Mouse (Mus musculus): Measurements from ENCODE around the gene Stk25. TPM values are rescaled to one million over a fixed set of nuclear protein-coding genes. Genes with fewer than 3 reads are reported as not detected.

Gene Stk25
- total and polyA plus RNA-seq, 2 experiments from 2014 or later = 107 to 134 TPM

- no peak overlapping the region for H3K27ac ChIP-seq (ENCODE audit: low read depth)
- H3K9ac ChIP-seq (replicated peaks; ENCODE audit: low read depth, low read length) = no peak overlapping the region
- no peak overlapping the region for H3K4me2 ChIP-seq (ENCODE audit: low read depth, low read length)
- TF ChIP-seq EP300 (IDR thresholded peaks at IDR 0.05; ENCODE audit: low read depth) = no peak
- no peak for TF ChIP-seq CTCF (IDR thresholded peaks at IDR 0.05; ENCODE audit: low read depth)
- DNase-seq (ENCODE audit: low spot score) (no peak), ATAC-seq (ENCODE audit: insufficient read depth, low read depth) (no peak)
- H3K27me3 ChIP-seq (ENCODE audit: control insufficient read depth, insufficient read depth, low read length) = no peaks in the 10 kb centered on the region
- H3K9me3 ChIP-seq (replicated peaks; ENCODE audit: control insufficient read depth, low read length) = no peaks in the 10 kb centered on the region
- no peak overlapping the region for H3K4me3 ChIP-seq (ENCODE audit: low read depth, low read length)
- WGBS = 94% methylated on average over 8 of the region's 8 CpGs
- 0 out of 2 replicates have a peak, but pooled peaks cover 11% of the 10 kb centered on the region for H3K36me3 ChIP-seq (replicated peaks; ENCODE audit: control insufficient read depth, insufficient read depth, low read length)
- H3K4me1 ChIP-seq (ENCODE audit: control insufficient read depth, insufficient read depth) = 0 out of 2 replicates have a peak, but pooled peaks cover 6% of the 10 kb centered on the region
Measured at GRCm38 (mm10) chr1:93691106-93691505, 32.6 kb upstream of the Stk25 start.

GRCm38 (mm10) chr1:93689901-93690496 lies 31.5 kb upstream of the Stk25 start:
- H3K4me1 ChIP-seq (ENCODE audit: control insufficient read depth, insufficient read depth) = peaks cover 8% of the 10 kb centered on the region; the same call in 1 of the 2 replicates
- WGBS = 79% methylated on average over 7 of the region's 7 CpGs
- no peak for ATAC-seq (ENCODE audit: insufficient read depth, low read depth)
- H3K9ac ChIP-seq (replicated peaks; ENCODE audit: low read depth, low read length) = no peak overlapping the region
- no peaks in the 10 kb centered on the region for H3K27me3 ChIP-seq (ENCODE audit: control insufficient read depth, insufficient read depth, low read length)
- no peak overlapping the region for H3K27ac ChIP-seq (ENCODE audit: low read depth)
- H3K4me3 ChIP-seq (ENCODE audit: low read depth, low read length) = no peak overlapping the region
- no peaks in the 10 kb centered on the region for H3K9me3 ChIP-seq (replicated peaks; ENCODE audit: control insufficient read depth, low read length)
- H3K4me2 ChIP-seq (ENCODE audit: low read depth, low read length) = no peak overlapping the region
- DNase-seq (ENCODE audit: low spot score) = no peak
- 0 out of 2 replicates have a peak, but pooled peaks cover 11% of the 10 kb centered on the region for H3K36me3 ChIP-seq (replicated peaks; ENCODE audit: control insufficient read depth, insufficient read depth, low read length)
- TF ChIP-seq EP300 (IDR thresholded peaks at IDR 0.05; ENCODE audit: low read depth) = no peak
- TF ChIP-seq CTCF (IDR thresholded peaks at IDR 0.05; ENCODE audit: low read depth) = no peak

- Histone ChIP-seq H3K9me3 (replicated peaks; ENCODE audit: control insufficient read depth, low read length) (no peaks in the 10 kb centered on the region), H3K27me3 (ENCODE audit: control insufficient read depth, insufficient read depth, low read length) (no peaks in the 10 kb centered on the region), H3K4me1 (ENCODE audit: control insufficient read depth, insufficient read depth) (peaks cover 12% of the 10 kb centered on the region; the same call in 1 of the 2 replicates), H3K4me2 (ENCODE audit: low read depth, low read length) (no peak overlapping the region), H3K36me3 (replicated peaks; ENCODE audit: control insufficient read depth, insufficient read depth, low read length) (0 out of 2 replicates have a peak, but pooled peaks cover 11% of the 10 kb centered on the region), H3K4me3 (ENCODE audit: low read depth, low read length) (no peak overlapping the region), H3K9ac (replicated peaks; ENCODE audit: low read depth, low read length) (no peak overlapping the region), H3K27ac (ENCODE audit: low read depth) (0 out of 2 replicates have a peak overlapping the region, but pooled peaks have one; percentile 26)
- peak; percentile 35 for ATAC-seq (ENCODE audit: insufficient read depth, low read depth)
- 60% methylated on average over 8 of the region's 8 CpGs for WGBS
- TF ChIP-seq CTCF (IDR thresholded peaks at IDR 0.05; ENCODE audit: low read depth) (no peak), EP300 (IDR thresholded peaks at IDR 0.05; ENCODE audit: low read depth) (no peak)
- DNase-seq (ENCODE audit: low spot score) = peak; percentile 43
Measured at GRCm38 (mm10) chr1:93688154-93688553, 29.7 kb upstream of the Stk25 start.

GRCm38 (mm10) chr1:93686961-93687320 lies 28.5 kb upstream of the Stk25 start:
- TF ChIP-seq CTCF (IDR thresholded peaks at IDR 0.05; ENCODE audit: low read depth) (no peak), EP300 (IDR thresholded peaks at IDR 0.05; ENCODE audit: low read depth) (no peak)

GRCm38 (mm10) chr1:93686245-93686960 lies 27.9 kb upstream of the Stk25 start:
- Histone ChIP-seq H3K4me2 (ENCODE audit: low read depth, low read length) (peak overlapping the region; percentile 82), H3K9ac (replicated peaks; ENCODE audit: low read depth, low read length) (peak overlapping the region; percentile 62), H3K4me3 (ENCODE audit: low read depth, low read length) (peak overlapping the region; percentile 56), H3K27me3 (ENCODE audit: control insufficient read depth, insufficient read depth, low read length) (no peaks in the 10 kb centered on the region), H3K9me3 (replicated peaks; ENCODE audit: control insufficient read depth, low read length) (no peaks in the 10 kb centered on the region), H3K36me3 (replicated peaks; ENCODE audit: control insufficient read depth, insufficient read depth, low read length) (0 out of 2 replicates have a peak, but pooled peaks cover under 1% of the 10 kb centered on the region), H3K27ac (ENCODE audit: low read depth) (peak overlapping the region; percentile 11), H3K4me1 (ENCODE audit: control insufficient read depth, insufficient read depth) (peaks cover 12% of the 10 kb centered on the region; the same call in 1 of the 2 replicates)
- TF ChIP-seq CTCF (IDR thresholded peaks at IDR 0.05; ENCODE audit: low read depth) = peak; percentile 53
- no peak for TF ChIP-seq EP300 (IDR thresholded peaks at IDR 0.05; ENCODE audit: low read depth)
- DNase-seq (ENCODE audit: low spot score) (peak; percentile 67), ATAC-seq (ENCODE audit: insufficient read depth, low read depth) (peak; percentile 78)
- WGBS = 6% methylated on average over 51 of the region's 51 CpGs

More at GRCm38 (mm10) chr1:93686961-93687320, 28.5 kb upstream of the Stk25 start:
- H3K36me3 ChIP-seq (replicated peaks; ENCODE audit: control insufficient read depth, insufficient read depth, low read length) = 0 out of 2 replicates have a peak, but pooled peaks cover 6% of the 10 kb centered on the region
- H3K27me3 ChIP-seq (ENCODE audit: control insufficient read depth, insufficient read depth, low read length) = no peaks in the 10 kb centered on the region
- no peak overlapping the region for H3K9ac ChIP-seq (replicated peaks; ENCODE audit: low read depth, low read length)
- H3K4me2 ChIP-seq (ENCODE audit: low read depth, low read length) = peak overlapping the region; percentile 82
- no peaks in the 10 kb centered on the region for H3K9me3 ChIP-seq (replicated peaks; ENCODE audit: control insufficient read depth, low read length)
- WGBS = 65% methylated on average over 3 of the region's 3 CpGs
- no peak for DNase-seq (ENCODE audit: low spot score)
- H3K4me1 ChIP-seq (ENCODE audit: control insufficient read depth, insufficient read depth) = peaks cover 12% of the 10 kb centered on the region; the same call in 1 of the 2 replicates
- peak overlapping the region; percentile 11 for H3K27ac ChIP-seq (ENCODE audit: low read depth)
- ATAC-seq (ENCODE audit: insufficient read depth, low read depth) = no peak
- H3K4me3 ChIP-seq (ENCODE audit: low read depth, low read length) = peak overlapping the region; percentile 56
